Mouse (Mus musculus) forebrain, embryonic 16.5 days (tissue): ENCODE measurements around the gene Wipf3. TPM values are rescaled to one million over a fixed set of nuclear protein-coding genes. Genes with fewer than 3 reads are reported as not detected.

Experiments used
- ATAC-seq: fragments of 200-750 bp; cut with Nextera tagmentation; 2 replicates; pipeline ENCODE4 v1.8.0; 2017; ENCODE audit warnings: mild to moderate bottlenecking, moderate library complexity
- H3K27ac ChIP-seq: fragments of 300-500 bp; sonication (generic); 2 replicates; pipeline ENCODE4 v1.5.1; 2014; ENCODE audit warnings: low read length, control low read depth
- H3K27me3 ChIP-seq: fragments of 300-500 bp; sonication (generic); replicated peaks from 2 replicates; pipeline ENCODE4 v1.6.1; 2014; ENCODE audit warnings: low read length; ENCODE audit not compliant: control insufficient read depth, insufficient read depth
- H3K36me3 ChIP-seq: fragments of 300-500 bp; sonication (generic); 2 replicates; pipeline ENCODE4 v1.6.1; 2014; ENCODE audit not compliant: control insufficient read depth, insufficient read depth
- H3K4me1 ChIP-seq: fragments of 300-500 bp; sonication (generic); replicated peaks from 2 replicates; pipeline ENCODE4 v1.6.1; 2014; ENCODE audit warnings: low read length; ENCODE audit not compliant: control insufficient read depth, insufficient read depth
- H3K4me2 ChIP-seq: fragments of 300-500 bp; sonication (generic); 2 replicates; pipeline ENCODE4 v1.6.1; 2014; ENCODE audit warnings: mild to moderate bottlenecking, low read length, control low read depth
- H3K4me3 ChIP-seq: fragments of 300-500 bp; sonication (generic); replicated peaks from 2 replicates; pipeline ENCODE4 v1.5.1; 2014; ENCODE audit warnings: mild to moderate bottlenecking, low read length, control low read depth
- H3K9ac ChIP-seq: fragments of 300-500 bp; sonication (generic); replicated peaks from 2 replicates; pipeline ENCODE4 v1.6.1; 2014; ENCODE audit warnings: low read depth, low read length, control low read depth
- H3K9me3 ChIP-seq: fragments of 300-500 bp; sonication (generic); 2 replicates; pipeline ENCODE4 v1.6.1; 2016; ENCODE audit warnings: low read length; ENCODE audit not compliant: control insufficient read depth
- WGBS: fragments of 180-500 bp; shearing (Covaris S2); extraction: QIAGEN DNeasy Blood & Tissue Kit; methylation state at CpG from one replicate; pipeline ENCODE4 v1.1.7; 2014; 5-methylcytosine and 5-hydroxymethylcytosine counted together
- polyA plus RNA-seq: library from polyadenylated mRNA; unstranded; fragments of >200 nt; fragmentation: Nextera tagmentation; extraction: Ambion mirVana; gene quantifications from 2 replicates; pipeline ENCODE4 v1.2.1, GENCODE M21; 2015

Wipf3 gene
- polyA plus RNA-seq, 1 experiment from 2014 or later: 5.5 TPM

DNA sequence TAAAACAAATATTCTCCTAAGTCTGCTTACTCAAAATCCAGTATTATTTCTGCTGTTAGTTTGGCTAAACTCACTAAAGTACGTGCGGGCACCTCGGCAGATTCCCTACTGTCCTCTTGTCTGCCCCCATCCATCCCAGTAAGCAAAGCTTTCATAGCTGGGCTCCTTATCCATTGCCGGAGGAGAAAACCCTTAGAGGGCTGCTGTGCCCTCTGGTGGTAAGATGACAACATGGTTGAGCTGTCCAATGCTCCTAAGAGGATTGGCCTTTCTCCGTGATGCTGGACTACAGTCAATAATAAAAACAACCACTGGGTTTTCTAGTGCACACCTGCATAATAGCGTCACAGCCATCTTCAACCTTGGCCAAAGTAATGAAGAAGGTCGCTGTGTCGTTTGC lies 77.6 kb downstream of the Wipf3 start:
- H3K9ac ChIP-seq: no peak overlapping the region
- H3K4me3 ChIP-seq: no peak overlapping the region
- H3K27ac ChIP-seq: no peak overlapping the region
- H3K27me3 ChIP-seq: no peaks in the 10 kb centered on the region
- no peak overlapping the region for H3K4me2 ChIP-seq
- H3K9me3 ChIP-seq: no peaks in the 10 kb centered on the region
- peaks cover 6% of the 10 kb centered on the region for H3K36me3 ChIP-seq
- peak; percentile 42; the same call in 1 of the 2 replicates for ATAC-seq
- peaks cover 13% of the 10 kb centered on the region for H3K4me1 ChIP-seq
- 39% methylated on average over 8 of the region's 8 CpGs for WGBS

DNA sequence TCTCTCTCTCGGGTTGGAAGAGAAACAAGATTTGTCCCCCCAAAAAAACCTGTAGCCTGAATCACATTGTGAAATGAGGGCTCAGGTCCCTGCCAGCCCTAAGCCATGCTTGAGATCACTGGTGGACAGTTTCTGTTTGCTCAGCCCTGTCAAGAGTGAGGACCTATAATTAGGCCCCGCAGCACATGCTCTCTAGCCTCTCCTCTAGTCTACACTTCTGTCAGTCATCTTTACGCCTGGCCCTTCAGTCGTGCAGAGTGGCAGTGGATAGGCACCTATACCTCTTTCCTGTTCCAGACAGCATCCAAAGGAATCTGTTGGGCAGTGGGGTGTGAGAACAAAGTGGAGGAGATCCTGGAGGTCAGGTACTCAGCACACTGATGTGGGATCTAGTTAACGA lies 78.4 kb downstream of the Wipf3 start:
- Histone ChIP-seq H3K27ac (peak overlapping the region; percentile 65; the same call in 1 of the 2 replicates), H3K4me3 (no peak overlapping the region), H3K27me3 (no peaks in the 10 kb centered on the region), H3K4me2 (no peak overlapping the region), H3K36me3 (peaks cover 6% of the 10 kb centered on the region), H3K4me1 (peaks cover 13% of the 10 kb centered on the region), H3K9me3 (no peaks in the 10 kb centered on the region), H3K9ac (peak overlapping the region; percentile 36)
- 36% methylated on average over 5 of the region's 5 CpGs for WGBS
- ATAC-seq: peak; percentile 39

DNA sequence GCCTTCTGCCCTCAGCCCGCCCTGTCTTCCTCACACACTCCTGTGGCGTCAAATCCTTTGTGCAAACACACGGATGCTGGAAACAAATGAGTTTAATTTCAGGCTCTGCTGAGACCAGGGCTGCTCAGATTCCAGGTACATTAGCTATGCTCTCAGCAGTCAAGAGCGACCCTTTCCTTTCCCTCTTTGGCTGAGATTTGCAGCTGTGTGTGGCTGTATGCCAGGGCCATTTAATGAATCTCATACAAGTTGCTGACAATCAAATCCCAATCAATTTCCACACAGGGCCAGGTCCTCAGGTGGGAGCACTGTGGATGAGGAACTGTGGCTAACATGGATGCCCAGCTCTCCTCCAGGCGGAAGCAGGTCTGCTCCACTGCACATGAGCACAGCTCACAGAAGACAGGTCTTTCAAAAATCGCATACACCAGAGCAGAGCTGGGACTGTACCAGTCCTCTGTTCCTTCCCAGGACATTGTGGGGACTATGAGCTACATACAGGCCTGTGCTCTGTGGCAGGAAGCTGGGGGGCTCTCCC lies 78.9 kb downstream of the Wipf3 start:
- H3K9ac ChIP-seq: peak overlapping the region; percentile 36
- H3K4me1 ChIP-seq: peaks cover 13% of the 10 kb centered on the region
- peak; percentile 51 for ATAC-seq
- H3K4me2 ChIP-seq: no peak overlapping the region
- peak overlapping the region; percentile 65 for H3K27ac ChIP-seq
- WGBS: 11% methylated on average over 6 of the region's 6 CpGs
- no peak overlapping the region for H3K4me3 ChIP-seq
- no peaks in the 10 kb centered on the region for H3K27me3 ChIP-seq
- peaks cover 6% of the 10 kb centered on the region for H3K36me3 ChIP-seq
- no peaks in the 10 kb centered on the region for H3K9me3 ChIP-seq

DNA sequence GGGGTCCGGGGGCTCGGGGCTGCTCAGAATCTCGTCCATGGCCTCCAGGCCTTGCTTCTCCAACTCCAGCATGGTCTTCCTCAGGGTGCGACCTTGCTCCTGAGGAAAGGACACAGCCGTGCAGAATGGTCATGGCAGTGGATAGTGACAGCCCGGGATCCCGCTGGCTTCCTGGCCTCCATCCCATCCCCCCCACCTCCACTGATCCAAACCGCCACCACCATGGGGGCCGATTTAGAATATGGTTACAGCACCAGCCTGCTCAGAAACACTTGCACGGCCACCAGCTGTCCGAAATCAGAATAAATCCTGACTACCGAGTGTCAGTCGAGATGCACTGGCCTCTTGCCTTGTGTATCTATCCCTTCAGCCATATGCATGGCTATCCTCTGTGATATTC lies 79.9 kb downstream of the Wipf3 start:
- 88% methylated on average over 13 of the region's 13 CpGs for WGBS

DNA sequence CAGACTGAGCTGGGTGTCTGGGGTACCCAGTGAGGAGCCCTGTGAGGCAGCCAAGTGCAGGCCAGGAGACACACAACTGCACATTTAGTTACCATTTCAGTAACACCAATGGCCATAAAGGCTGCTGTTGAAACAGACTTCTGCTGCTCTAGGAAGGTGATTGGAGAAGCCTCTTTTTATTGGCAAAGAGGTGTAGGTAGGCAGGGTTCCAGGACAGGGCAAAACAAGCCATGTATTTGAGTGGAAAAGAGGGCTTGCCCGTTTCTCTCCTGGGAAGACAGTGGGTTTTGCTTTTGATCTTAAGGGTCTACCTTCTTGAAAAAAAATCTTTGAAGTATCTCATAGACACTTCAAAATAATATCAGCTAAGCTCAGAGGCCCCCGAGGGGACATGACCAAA lies 82.9 kb downstream of the Wipf3 start:
- Histone ChIP-seq H3K36me3 (peaks cover 8% of the 10 kb centered on the region), H3K9ac (no peak overlapping the region), H3K4me3 (no peak overlapping the region), H3K27ac (no peak overlapping the region), H3K27me3 (no peaks in the 10 kb centered on the region), H3K4me2 (no peak overlapping the region), H3K4me1 (peaks cover 13% of the 10 kb centered on the region), H3K9me3 (no peaks in the 10 kb centered on the region)
- 67% methylated on average over 2 of the region's 2 CpGs for WGBS
- no peak for ATAC-seq

More for the DNA sequence above, 79.9 kb downstream of the Wipf3 start:
- Histone ChIP-seq H3K27ac (no peak overlapping the region), H3K9me3 (no peaks in the 10 kb centered on the region), H3K4me2 (no peak overlapping the region), H3K27me3 (no peaks in the 10 kb centered on the region), H3K4me1 (peaks cover 13% of the 10 kb centered on the region), H3K36me3 (peaks cover 9% of the 10 kb centered on the region), H3K9ac (no peak overlapping the region), H3K4me3 (no peak overlapping the region)
- ATAC-seq: no peak

DNA sequence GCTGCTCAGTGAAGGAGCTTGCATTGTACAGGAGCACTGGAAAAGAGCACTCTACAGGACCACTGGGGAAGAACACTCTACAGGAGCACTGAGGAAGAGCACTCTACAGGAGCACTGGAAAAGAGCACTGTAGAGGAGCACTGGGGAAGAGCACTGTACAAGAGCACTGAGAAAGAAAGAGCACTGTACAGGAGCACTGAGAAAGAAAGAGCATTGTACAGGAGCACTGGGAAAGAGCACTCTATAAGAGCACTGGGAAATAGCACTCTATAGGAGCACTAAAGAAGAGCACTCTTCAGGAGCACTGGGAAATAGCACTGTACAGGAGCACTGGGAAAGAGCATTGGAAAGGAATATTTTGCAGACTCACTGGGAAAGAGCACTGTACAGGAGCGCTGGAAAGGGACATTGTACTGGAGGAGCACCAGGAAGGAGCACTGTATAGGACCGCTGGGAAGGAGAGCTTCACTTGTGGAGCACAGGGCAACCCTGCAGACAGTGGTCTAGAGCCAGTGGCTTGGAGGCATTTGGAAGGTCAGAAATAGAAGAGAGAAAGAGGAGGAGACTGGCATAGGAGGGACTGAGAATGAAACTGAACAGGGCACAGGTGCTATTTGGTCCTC lies 87.2 kb downstream of the Wipf3 start:
- H3K9me3 ChIP-seq: no peaks in the 10 kb centered on the region
- peak; percentile 47 for ATAC-seq
- H3K4me2 ChIP-seq: no peak overlapping the region
- H3K27ac ChIP-seq: no peak overlapping the region
- WGBS: 94% methylated on average over 2 of the region's 2 CpGs
- no peaks in the 10 kb centered on the region for H3K4me1 ChIP-seq
- no peak overlapping the region for H3K4me3 ChIP-seq
- peaks cover 8% of the 10 kb centered on the region; the same call in 1 of the 2 replicates for H3K36me3 ChIP-seq
- no peaks in the 10 kb centered on the region for H3K27me3 ChIP-seq
- H3K9ac ChIP-seq: no peak overlapping the region

DNA sequence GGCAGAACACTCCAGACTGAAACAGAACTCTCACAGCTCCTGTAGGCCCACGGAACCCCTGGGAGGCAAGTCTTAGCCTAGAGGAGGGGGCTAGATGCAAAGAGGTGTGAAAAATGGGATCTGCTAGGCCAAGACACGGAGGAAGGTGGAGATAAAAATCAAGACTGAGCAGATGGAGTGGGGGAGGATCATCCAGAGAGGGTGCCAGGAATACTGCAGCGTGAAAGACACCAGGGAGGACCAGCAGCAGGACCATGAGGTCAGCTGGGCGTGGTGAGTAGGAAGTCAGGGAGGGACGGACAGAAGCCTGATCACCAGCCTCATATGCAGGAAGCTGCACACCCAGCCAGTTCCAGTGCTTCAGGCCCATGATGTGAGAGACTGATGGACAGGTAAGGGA lies 89.4 kb downstream of the Wipf3 start:
- Histone ChIP-seq H3K9me3 (no peaks in the 10 kb centered on the region), H3K27ac (no peak overlapping the region), H3K4me3 (no peak overlapping the region), H3K4me1 (no peaks in the 10 kb centered on the region), H3K4me2 (no peak overlapping the region), H3K36me3 (peaks cover 15% of the 10 kb centered on the region), H3K9ac (no peak overlapping the region), H3K27me3 (no peaks in the 10 kb centered on the region)
- ATAC-seq: peak; percentile 9; the same call in 1 of the 2 replicates
- 71% methylated on average over 5 of the region's 5 CpGs for WGBS

DNA sequence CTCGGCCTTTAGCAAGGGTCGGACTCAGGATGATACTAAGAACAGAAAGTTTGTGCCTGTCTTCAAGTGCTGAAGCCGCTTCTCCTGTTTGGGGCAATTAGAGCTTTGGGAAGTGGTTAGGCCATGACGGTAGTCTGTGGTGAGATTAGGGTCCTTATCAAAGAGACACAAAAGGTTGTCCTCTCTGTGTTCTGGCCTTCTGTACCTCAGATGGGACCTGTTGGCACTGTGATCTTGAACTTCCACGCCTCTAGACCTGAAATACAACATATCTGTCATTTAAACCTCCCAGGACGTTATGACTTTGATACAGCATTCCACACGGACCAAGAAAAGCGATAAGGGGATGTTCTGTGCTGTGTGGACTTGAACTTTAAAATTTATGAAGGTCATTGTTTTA lies 99.3 kb downstream of the Wipf3 start:
- no peak overlapping the region for H3K27ac ChIP-seq
- no peak for ATAC-seq
- H3K4me2 ChIP-seq: no peak overlapping the region
- no peak overlapping the region for H3K4me3 ChIP-seq
- H3K9ac ChIP-seq: no peak overlapping the region
- H3K4me1 ChIP-seq: peaks cover 7% of the 10 kb centered on the region
- no peaks in the 10 kb centered on the region for H3K27me3 ChIP-seq
- H3K9me3 ChIP-seq: no peaks in the 10 kb centered on the region
- H3K36me3 ChIP-seq: peaks cover 7% of the 10 kb centered on the region; the same call in 1 of the 2 replicates
- 94% methylated on average over 8 of the region's 8 CpGs for WGBS

DNA sequence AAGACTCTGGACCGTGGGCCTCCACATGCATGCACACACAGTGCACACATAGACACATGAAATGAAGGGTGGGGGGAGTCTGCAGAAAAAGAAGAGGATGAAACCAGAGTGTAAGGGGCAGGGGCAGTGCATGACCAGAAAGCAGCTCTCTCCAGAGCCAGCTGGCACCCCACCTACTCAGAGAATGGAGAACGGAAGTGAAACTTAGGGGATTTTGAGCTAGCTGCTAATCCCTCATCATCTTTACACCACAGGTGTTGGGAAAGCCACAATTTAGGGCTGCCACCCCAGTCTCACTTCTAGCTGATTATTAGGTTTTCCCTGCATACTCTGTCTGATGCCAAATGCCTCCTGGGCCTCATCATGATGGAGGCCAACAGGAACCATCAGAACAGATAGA lies 100.8 kb downstream of the Wipf3 start:
- ATAC-seq: no peak
- no peaks in the 10 kb centered on the region for H3K27me3 ChIP-seq
- no peak overlapping the region for H3K4me3 ChIP-seq
- H3K4me2 ChIP-seq: no peak overlapping the region
- H3K4me1 ChIP-seq: peaks cover 7% of the 10 kb centered on the region
- peaks cover under 1% of the 10 kb centered on the region; the same call in 1 of the 2 replicates for H3K36me3 ChIP-seq
- no peaks in the 10 kb centered on the region for H3K9me3 ChIP-seq
- H3K27ac ChIP-seq: 0 out of 2 replicates have a peak overlapping the region, but pooled peaks have one; percentile 5
- 64% methylated on average over 2 of the region's 2 CpGs for WGBS
- H3K9ac ChIP-seq: no peak overlapping the region
